Mouse (Mus musculus): Measurements from ENCODE around the gene Rps6ka2. TPM values are rescaled to one million over a fixed set of nuclear protein-coding genes. Genes with fewer than 3 reads are reported as not detected.
A peak's percentile ranks its signal among the peaks of the same experiment; 100 is the strongest.

The Rps6ka2 gene
- polyA plus RNA-seq, 1 experiment = 2.1 TPM

DNA sequence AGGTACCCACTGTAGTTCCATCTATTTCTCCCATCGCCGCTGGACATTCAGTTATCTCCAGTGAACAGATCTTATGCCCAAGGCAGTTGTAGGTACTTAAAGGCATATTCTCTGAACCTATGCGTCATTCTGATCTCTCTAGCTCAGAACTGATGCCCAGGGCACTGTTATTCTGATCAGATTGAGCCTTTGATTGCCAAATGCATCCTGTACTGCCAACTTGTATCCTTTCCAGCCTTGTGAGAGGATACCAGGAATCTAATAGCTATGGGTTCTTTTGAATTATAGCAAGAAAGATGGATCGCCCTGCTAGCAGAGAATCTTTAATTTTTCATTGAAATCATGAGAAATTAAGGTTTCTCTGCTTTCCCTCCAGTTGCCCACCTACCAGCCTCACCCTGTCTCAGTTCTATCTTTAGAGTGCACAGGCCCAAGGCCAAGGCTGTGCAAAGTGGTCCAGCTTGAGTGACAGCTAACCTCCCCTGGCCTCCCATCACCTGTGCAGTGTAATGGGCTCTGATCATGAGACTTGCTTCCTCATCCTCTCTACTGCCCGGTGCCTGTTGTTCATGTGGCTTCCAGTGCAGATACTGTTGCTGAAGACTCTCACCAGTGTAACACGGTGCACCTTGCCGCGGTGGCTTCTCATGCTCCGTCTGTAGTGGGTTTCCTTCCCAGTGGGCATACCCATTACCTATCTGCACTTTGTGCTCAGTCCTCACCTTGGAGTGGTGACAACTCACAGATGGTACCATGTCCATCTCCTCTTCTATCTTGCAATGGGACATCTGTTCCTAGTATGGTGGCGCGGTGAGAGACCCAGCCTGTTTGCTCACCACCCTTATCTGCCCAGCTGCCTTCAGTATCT, 20.4 kb upstream of the Rps6ka2 start:
- H3K4me1 ChIP-seq (ENCODE audit: control insufficient read depth, insufficient read depth, insufficient read length, low read length) = no peaks in the 10 kb centered on the region
- no peaks in the 10 kb centered on the region for H3K27me3 ChIP-seq (ENCODE audit: control insufficient read depth, insufficient read depth, low read length)
- H3K27ac ChIP-seq (ENCODE audit: insufficient read depth, low read depth, low read length) = no peak overlapping the region
- no peak for TF ChIP-seq CTCF (IDR thresholded peaks at IDR 0.05; ENCODE audit: extremely low read depth, insufficient read length, insufficient replicate concordance, low read depth, low read length)
- TF ChIP-seq POLR2A (IDR thresholded peaks at IDR 0.05; ENCODE audit: low read depth, low read length) = no peak
- no peak overlapping the region for H3K4me3 ChIP-seq (ENCODE audit: low read depth, low read length)
- 88% methylated on average over 11 of the region's 11 CpGs for WGBS
- H3K36me3 ChIP-seq (ENCODE audit: control insufficient read depth, insufficient read depth, low read length) = no peaks in the 10 kb centered on the region

DNA sequence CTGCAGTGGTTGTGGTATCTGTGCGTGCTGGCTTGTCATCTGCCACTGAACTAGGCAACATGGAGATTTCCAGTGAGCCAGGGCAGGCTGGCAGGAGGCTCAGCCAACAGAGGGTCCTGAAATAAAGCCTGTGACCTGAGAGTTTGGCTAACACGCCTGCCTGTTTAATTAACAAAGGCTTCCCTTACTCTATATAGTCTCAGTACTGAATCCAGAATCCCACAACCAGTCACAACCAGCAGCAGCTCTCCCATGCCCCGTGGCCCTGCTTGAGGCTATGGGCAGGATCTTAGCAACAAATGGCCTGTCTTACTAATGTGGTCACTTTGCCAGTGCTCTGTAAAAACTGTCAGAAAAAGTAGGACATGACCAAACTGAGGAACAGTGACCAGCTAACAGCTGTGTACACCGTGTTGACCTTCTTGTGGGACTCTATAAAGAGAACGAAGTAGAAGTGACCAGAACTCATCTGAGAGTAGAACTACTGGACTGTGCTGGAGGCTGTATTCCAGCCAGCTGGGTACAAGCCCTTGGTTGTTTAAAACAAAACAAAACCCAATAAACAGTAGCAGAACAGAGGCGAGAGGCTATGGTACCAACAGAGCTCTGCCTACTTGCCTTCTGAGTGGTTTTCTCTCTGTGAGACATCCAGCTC, 18.3 kb upstream of the Rps6ka2 start:
- WGBS = 80% methylated on average over 6 of the region's 6 CpGs
- Histone ChIP-seq H3K27ac (ENCODE audit: insufficient read depth, low read depth, low read length) (no peak overlapping the region), H3K4me1 (ENCODE audit: control insufficient read depth, insufficient read depth, insufficient read length, low read length) (no peaks in the 10 kb centered on the region), H3K4me3 (ENCODE audit: low read depth, low read length) (no peak overlapping the region), H3K36me3 (ENCODE audit: control insufficient read depth, insufficient read depth, low read length) (no peaks in the 10 kb centered on the region), H3K27me3 (ENCODE audit: control insufficient read depth, insufficient read depth, low read length) (no peaks in the 10 kb centered on the region)
- no peak for TF ChIP-seq CTCF (IDR thresholded peaks at IDR 0.05; ENCODE audit: extremely low read depth, insufficient read length, insufficient replicate concordance, low read depth, low read length)

DNA sequence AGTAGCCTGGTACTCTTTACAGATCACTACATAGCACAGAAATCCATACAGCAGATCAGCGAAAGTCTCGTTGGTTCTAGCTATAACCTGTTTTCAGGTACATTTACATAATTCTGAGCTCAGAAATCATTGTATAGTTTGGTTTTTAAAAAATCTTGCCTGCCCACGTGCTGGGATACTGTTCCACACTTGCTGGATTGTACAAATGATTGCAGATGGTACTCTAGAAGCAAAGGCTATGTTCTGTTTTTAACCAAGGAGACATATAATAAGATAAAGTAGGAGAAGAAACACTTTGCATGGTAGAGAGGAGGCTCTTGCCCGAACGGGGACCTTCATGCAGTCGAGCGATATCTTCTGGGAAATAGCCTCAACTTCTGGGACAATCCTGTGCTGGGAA, 17.3 kb upstream of the Rps6ka2 start:
- Histone ChIP-seq H3K4me1 (ENCODE audit: control insufficient read depth, insufficient read depth, insufficient read length, low read length) (no peaks in the 10 kb centered on the region), H3K27ac (ENCODE audit: insufficient read depth, low read depth, low read length) (no peak overlapping the region), H3K36me3 (ENCODE audit: control insufficient read depth, insufficient read depth, low read length) (no peaks in the 10 kb centered on the region), H3K27me3 (ENCODE audit: control insufficient read depth, insufficient read depth, low read length) (no peaks in the 10 kb centered on the region), H3K4me3 (ENCODE audit: low read depth, low read length) (no peak overlapping the region)
- WGBS = 89% methylated on average over 7 of the region's 7 CpGs
- TF ChIP-seq CTCF (IDR thresholded peaks at IDR 0.05; ENCODE audit: extremely low read depth, insufficient read length, insufficient replicate concordance, low read depth, low read length) (no peak), POLR2A (IDR thresholded peaks at IDR 0.05; ENCODE audit: low read depth, low read length) (no peak)

DNA sequence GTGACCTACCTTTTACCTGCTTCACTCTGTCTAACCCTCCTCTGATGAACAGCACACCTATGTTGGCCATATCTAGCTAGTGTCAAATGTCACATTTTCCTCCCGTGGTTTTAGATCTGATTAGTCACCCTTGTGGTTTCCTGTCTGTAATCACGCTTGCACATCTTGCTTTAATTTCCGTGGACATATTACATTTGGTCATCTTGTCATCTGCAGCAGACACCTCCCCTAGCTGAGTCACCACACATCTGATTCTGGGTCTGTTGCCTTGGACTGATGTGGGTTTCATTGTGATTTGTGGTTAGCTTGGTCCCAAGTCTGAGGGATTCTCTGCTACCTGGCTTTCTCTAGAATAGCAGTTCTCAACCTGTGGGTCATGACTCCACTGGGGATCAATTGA, 6.0 kb upstream of the Rps6ka2 start:
- WGBS = 41% methylated on average over 3 of the region's 3 CpGs

DNA sequence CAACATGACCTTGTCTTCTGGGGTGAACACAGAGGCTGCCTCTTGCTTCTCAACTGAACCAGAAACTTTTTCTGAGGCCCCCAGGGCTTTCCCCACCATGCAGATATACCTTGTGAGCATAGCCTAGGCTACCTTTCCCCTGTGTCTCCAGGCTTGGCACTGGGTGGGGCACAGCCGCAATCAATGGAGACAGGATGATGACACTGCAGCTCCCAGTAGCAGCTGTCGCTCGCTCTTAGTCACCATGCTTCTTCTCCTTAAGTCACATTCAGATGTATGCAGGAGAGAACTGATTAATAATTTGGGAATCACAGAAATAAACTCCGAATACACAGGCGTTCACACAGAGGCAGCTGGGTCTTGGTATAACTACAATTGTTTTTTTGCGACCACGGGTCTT, 4.4 kb upstream of the Rps6ka2 start:
- Histone ChIP-seq H3K36me3 (ENCODE audit: control insufficient read depth, insufficient read depth, low read length) (no peaks in the 10 kb centered on the region), H3K27ac (ENCODE audit: insufficient read depth, low read depth, low read length) (no peak overlapping the region), H3K27me3 (ENCODE audit: control insufficient read depth, insufficient read depth, low read length) (no peaks in the 10 kb centered on the region), H3K4me3 (ENCODE audit: low read depth, low read length) (no peak overlapping the region), H3K4me1 (ENCODE audit: control insufficient read depth, insufficient read depth, insufficient read length, low read length) (peaks cover 5% of the 10 kb centered on the region)
- WGBS = 90% methylated on average over 7 of the region's 7 CpGs
- TF ChIP-seq POLR2A (IDR thresholded peaks at IDR 0.05; ENCODE audit: low read depth, low read length) = no peak
- no peak for TF ChIP-seq CTCF (IDR thresholded peaks at IDR 0.05; ENCODE audit: extremely low read depth, insufficient read length, insufficient replicate concordance, low read depth, low read length)

More for the DNA sequence above, 6.0 kb upstream of the Rps6ka2 start:
- H3K4me1 ChIP-seq (ENCODE audit: control insufficient read depth, insufficient read depth, insufficient read length, low read length) = no peaks in the 10 kb centered on the region; the same call in 1 of the 2 replicates
- H3K27me3 ChIP-seq (ENCODE audit: control insufficient read depth, insufficient read depth, low read length) = no peaks in the 10 kb centered on the region
- H3K36me3 ChIP-seq (ENCODE audit: control insufficient read depth, insufficient read depth, low read length) = no peaks in the 10 kb centered on the region
- H3K4me3 ChIP-seq (ENCODE audit: low read depth, low read length) = no peak overlapping the region
- H3K27ac ChIP-seq (ENCODE audit: insufficient read depth, low read depth, low read length) = no peak overlapping the region
- no peak for TF ChIP-seq POLR2A (IDR thresholded peaks at IDR 0.05; ENCODE audit: low read depth, low read length)
- TF ChIP-seq CTCF (IDR thresholded peaks at IDR 0.05; ENCODE audit: extremely low read depth, insufficient read length, insufficient replicate concordance, low read depth, low read length) = no peak

DNA sequence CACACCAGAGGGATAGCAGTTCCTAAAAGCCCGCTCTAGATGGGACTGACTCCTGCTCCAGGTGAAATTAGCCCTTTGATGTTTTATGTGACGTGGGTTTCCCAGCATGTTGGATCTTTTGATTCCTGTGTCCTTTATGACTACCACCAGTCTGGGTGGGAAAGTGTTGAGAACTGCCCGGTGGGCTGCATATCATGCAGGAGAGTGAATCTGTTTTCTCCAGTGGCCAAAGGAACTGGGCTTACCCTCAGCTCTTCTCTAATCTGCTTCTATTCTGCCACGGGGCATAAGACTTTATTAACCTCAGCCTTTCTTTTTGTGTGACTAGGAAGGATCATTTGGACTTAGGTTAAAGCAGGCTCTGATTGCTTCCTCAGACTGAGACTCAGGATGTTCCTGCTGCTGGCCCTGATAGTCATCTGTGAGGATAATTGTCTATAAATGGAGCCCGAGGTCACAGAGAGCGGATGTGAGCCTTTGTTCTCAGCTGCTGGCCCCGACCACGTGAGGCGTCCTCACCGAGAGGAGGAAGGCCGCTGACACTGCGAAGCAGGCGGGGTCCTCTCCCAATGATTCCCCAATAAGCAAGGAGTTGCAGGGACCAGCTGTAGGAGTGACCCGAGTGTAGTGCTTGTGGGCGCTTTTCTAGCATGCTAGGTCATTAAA, 821 bp upstream of the Rps6ka2 start:
- peak overlapping the region; percentile 77 for H3K27ac ChIP-seq (ENCODE audit: insufficient read depth, low read depth, low read length)
- H3K4me3 ChIP-seq (ENCODE audit: low read depth, low read length) = peak overlapping the region; percentile 40
- WGBS = 14% methylated on average over 15 of the region's 15 CpGs
- no peaks in the 10 kb centered on the region for H3K36me3 ChIP-seq (ENCODE audit: control insufficient read depth, insufficient read depth, low read length)
- H3K27me3 ChIP-seq (ENCODE audit: control insufficient read depth, insufficient read depth, low read length) = 0 out of 2 replicates have a peak, but pooled peaks cover 2% of the 10 kb centered on the region
- no peak for TF ChIP-seq POLR2A (IDR thresholded peaks at IDR 0.05; ENCODE audit: low read depth, low read length)
- no peak for TF ChIP-seq CTCF (IDR thresholded peaks at IDR 0.05; ENCODE audit: extremely low read depth, insufficient read length, insufficient replicate concordance, low read depth, low read length)
- peaks cover 7% of the 10 kb centered on the region for H3K4me1 ChIP-seq (ENCODE audit: control insufficient read depth, insufficient read depth, insufficient read length, low read length)

Data from small intestine, adult 2 months (tissue).